Mouse (Mus musculus) layer of hippocampus, adult 9-10 months (tissue): ENCODE measurements around the gene Rhox2h.
"Not testable (repeated sequence)": the region's sequence is repeated elsewhere in the genome, so short reads cannot be mapped to it uniquely, and the experiment has no call there.

Experiments
- DNase-seq: peaks from one replicate; pipeline ENCODE4 v3.0.0; 2022; ENCODE audit warnings: low spot score

Gene Rhox2h

GRCm38 (mm10) chrX:37673177-37673576 is at the start of gene Rhox2h:
Gene Rhox2h, minus strand, starts transcription at chrX:37673277.
- not testable (repeated sequence) for DNase-seq

- DNase-seq = no peak
Measured at GRCm38 (mm10) chrX:37701821-37702387, 28.8 kb upstream of the Rhox2h start.

GRCm38 (mm10) chrX:37692261-37692660 is 19.2 kb upstream of the Rhox2h start:
- no peak for DNase-seq

GRCm38 (mm10) chrX:37683031-37683715 is 10.1 kb upstream of the Rhox2h start:
- no peak for DNase-seq

GRCm38 (mm10) chrX:37668664-37669063 is 4.4 kb downstream of the Rhox2h start, which contains the start of gene Rhox3h:
Gene Rhox3h, minus strand, starts transcription at chrX:37668764.
- not testable (repeated sequence) for DNase-seq

GRCm38 (mm10) chrX:37651227-37651626 is 21.9 kb downstream of the Rhox2h start, which contains the start of gene Rhox4g:
Gene Rhox4g, minus strand, starts transcription at chrX:37651327.
- not testable (repeated sequence) for DNase-seq

- not testable (repeated sequence) for DNase-seq
Measured at GRCm38 (mm10) chrX:37643370-37643769, 29.7 kb downstream of the Rhox2h start, which contains the start of gene Rhox2g. Gene Rhox2g, minus strand, starts transcription at chrX:37643470.

- not testable (repeated sequence) for DNase-seq
Measured at GRCm38 (mm10) chrX:37628512-37628911, 44.6 kb downstream of the Rhox2h start, which contains the start of gene Rhox3g. Gene Rhox3g, minus strand, starts transcription at chrX:37628612.
